Mouse (Mus musculus) mature B cell (primary cell): Measurements from ENCODE around the gene Setd7.

Experiments
- in situ Hi-C: fragments of 300-500 bp; cut with MboI; formaldehyde crosslinking; loops from 2 replicates; pipeline ENCODE4 v1.14.3; 2019

Gene Setd7

DNA sequence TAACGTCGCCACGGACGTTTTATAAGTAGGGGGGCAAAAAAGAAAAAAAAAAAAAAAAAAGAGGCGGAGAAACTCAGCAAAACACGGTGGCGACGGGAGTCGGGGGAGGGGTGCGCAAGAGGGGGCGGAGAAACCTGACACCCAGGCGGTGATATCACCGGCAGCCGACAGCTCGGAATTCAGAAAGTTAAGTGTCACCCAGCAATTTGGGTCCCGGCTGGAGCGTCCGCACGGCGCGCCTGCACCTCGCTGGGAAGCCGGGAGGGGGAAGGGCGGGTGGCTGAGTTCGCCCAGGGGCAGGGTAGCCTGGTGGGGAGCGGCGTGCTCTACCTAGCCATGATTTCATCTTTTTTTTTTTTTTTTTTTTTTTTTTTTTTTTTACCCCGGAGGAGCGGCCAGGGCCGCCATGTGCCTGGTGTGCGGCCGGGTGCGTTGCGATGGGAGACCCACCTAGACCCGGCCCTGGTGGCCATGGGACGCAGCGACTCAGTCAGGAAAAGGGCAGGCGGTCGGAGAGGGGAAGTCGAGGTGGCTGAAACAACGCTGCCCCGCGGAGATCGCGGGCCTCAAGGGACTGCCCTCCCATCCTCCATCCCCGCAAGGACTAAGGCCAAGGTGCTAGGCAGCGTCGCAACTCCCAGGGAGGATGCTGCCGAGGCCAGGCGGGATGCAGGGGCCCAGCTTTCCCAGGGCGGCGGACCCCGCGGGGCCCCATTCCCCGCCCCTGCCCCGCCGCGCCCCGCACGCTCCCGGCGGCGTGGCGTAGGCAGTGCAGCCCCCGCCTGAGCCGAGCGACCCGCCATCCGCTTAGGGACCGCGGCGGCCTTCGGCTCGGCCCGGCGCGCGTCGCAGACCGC is 857 bp downstream of the Setd7 start:
- in situ Hi-C loops: no loop called here

- in situ Hi-C loops: no loop called here
Observed at GRCm38 (mm10) chr3:51555583-51555982, 5.1 kb downstream of the Setd7 start.

- in situ Hi-C loops: no loop called here
Observed at GRCm38 (mm10) chr3:51554836-51555235, 5.8 kb downstream of the Setd7 start.

DNA sequence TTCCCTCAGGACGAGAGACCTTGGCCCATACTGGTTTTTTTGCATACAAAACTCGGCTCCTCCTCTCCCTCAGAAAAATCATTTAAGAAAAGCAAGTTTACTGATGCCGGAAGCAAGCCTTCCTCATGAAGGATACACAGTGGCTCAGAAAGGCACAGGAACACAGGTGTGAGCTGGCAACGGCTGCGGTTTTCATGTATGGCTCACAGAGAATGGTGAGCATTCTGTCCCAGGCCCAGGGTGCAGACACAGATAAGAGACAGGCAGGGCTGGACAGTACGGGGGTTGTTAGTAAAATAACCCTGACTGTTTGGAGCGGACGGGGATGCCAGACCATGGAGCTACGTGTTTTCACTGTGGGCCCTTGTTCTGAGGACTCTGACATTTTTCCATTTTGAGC is 6.6 kb downstream of the Setd7 start:
- in situ Hi-C loops: no loop called here

DNA sequence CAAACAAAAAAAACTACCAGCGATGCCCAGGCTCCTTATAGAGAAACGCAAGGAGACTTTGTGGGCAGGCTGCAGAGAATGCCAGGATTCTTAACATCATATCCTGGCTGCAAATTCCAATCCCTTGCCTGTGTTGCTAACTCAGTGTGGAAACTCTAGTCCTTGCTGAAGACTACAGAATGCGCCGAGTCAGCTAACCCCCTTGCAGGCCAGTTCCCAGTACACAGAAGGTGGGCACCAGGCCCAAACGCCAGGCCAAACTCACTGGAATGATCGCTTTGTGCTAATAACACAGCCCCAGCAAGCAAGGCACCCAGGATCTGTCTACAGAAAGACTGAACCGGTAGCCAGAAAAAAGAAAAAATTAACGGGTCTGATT is 7.2 kb downstream of the Setd7 start:
- in situ Hi-C loops: no loop called here

DNA sequence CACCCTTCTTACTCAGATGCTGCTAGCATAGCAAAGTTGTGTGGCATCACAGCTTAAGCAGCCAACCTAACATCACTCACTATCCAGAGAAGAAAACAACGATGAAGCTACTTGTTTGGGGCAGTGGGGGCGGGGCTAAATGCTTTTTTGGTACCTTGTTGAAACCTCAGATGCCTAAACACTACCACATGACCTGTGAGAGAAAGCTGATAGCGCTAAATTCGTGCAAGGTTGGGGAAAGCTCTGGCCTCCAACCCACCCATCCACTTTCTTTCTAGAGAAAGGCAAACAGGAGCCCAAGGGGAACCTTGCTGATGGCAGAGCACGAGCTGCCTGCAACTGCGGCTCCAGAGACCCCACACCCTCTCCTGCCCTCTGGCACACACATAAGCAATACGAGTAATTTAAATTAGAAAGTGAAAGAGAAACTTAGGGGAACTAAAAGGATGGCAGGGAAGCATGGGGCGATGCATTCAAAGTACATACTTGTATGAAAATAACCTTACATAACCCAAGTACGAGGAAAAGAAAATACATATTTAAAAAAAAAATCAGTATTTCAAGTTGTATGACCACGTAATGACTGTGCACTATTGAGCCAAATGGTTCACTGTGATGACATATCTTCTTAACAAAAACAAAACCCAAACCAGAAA is 7.7 kb downstream of the Setd7 start:
- in situ Hi-C loops: no loop called here

DNA sequence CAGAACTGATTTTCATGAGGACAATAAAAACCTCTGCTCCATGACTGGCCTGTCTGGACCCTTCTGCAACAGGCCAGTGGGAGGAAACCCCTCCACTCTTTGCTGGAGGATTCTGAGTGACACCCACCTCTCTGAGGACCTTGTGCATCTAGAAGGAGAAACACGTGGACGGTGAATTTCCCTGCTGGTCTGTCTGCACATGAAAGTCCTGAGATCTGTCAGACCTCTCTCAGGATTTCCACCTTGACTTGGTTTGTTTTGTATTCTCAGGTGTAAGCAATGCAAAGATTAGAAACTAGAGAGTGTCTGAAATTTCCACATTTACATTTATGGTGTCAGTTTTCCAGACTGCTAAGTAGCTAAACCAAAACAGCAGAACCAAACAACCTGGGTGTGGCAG is 8.5 kb downstream of the Setd7 start:
- in situ Hi-C loops: no loop called here

DNA sequence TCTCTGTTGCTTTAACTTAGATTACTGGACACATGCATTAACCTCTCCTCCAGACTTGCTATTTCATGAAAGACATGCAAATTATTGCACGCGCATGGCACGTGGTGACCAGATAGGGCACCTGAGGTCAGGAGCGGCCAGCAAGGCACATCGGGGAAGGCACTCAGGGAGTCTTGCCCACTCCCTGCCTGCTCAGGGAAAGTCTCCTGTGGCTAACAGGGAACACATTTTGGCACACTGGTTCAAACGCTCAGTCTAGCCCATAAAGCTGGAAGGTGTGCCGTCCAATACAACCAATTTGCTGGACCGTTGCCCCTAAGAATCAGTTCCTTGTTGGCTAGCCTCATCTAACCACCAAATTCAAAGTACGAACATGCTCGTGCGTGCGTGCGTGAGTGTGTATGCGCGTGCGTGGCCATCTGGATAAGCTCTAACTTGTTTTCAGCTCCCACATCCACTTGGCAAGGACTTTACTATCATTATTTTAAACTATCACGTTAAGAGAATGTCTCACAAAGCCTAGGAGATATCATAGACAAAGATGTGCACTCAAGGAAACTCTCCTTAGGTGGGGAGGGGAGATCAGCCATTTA is 11.6 kb downstream of the Setd7 start:
- in situ Hi-C loops: no loop called here

DNA sequence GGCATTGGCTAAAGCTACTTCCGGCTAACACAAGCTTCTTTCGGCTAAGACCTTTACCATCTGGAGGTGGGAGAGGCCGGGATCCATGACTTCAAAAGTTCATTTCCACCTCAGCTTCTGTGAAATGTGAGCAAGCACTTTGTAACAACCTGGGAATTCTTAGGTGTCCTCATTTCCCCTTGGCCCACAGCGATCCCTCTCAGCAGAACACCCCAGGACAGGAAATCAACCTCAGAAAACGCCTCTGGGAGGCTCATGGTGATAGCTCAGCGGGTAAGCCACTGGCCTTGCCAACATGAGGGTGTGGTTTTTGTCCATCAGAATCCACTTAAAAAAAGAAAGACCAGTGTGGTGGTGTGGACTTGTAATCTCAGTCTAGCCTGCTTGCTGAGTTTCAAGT is 13.1 kb downstream of the Setd7 start:
- in situ Hi-C loops: no loop called here

GRCm38 (mm10) chr3:51544442-51545128 is 16.1 kb downstream of the Setd7 start:
- in situ Hi-C loops: no loop called here

- in situ Hi-C loops: no loop called here
Observed at GRCm38 (mm10) chr3:51540659-51541058, 20.0 kb downstream of the Setd7 start.

DNA sequence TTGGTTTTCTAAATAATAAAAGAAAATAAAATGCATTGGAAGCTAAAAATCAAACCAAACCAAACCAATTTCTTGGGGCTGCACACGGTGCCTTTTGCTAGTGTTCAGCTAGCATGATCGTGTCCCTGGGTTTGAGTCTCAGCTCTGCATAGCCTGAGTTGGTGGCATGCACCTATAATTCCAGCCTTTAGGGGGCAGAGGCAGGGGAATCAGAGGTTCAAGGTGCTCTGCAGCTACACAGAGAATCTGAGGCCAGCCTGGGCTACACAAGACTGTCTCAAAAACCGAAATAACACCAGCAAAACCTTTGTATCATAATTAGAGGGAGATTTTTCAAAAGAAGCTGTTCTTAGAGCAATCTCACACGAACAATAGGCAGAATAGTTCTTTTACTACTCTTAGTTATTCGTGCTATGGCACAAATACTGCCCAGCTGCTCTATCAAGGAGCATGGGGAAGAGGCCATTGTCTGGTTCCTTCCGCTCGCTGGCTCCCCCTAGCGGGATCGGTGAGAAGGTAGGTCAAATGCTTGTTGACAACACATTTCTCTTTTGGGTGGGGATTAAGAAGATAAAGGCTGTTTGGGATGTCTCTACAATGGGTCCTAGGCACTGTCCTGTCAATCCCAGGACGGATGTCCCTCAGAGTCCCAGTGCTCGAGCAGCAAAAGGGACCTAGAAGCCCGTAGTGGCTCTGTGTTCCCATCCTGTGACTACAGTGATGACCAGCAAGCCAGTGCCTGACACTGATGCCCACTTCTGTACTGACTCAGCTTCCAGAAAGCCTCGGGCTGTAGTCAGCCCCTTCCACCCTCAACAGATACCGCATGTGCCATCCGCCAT is 20.9 kb downstream of the Setd7 start:
- in situ Hi-C loops: no loop called here

- in situ Hi-C loops: no loop called here
Observed at GRCm38 (mm10) chr3:51534013-51534412, 26.7 kb downstream of the Setd7 start.

DNA sequence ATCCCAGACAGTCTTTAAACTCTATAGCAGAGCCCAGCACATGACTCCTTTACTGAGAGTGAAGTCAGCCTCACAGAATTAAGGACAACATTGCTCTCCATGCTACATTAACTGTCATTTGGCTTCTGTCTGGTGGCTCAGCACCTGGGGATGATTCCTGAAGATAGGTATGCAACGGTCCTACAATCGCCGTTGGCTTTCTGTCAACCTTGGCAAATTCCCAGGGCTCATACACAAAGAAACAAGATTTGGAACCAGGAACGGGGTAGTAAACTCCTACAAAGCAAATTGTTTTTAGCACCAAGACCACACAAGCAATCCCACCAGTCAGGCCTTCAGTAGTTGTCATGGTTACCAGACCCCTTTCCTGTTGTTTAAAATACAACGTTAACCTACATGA is 27.1 kb downstream of the Setd7 start:
- in situ Hi-C loops: no loop called here

GRCm38 (mm10) chr3:51532282-51532620 is 28.4 kb downstream of the Setd7 start:
- in situ Hi-C loops: no loop called here

GRCm38 (mm10) chr3:51531473-51532281 is 29.0 kb downstream of the Setd7 start:
- in situ Hi-C loops: no loop called here

- in situ Hi-C loops: no loop called here
Observed at GRCm38 (mm10) chr3:51526891-51527290, 33.8 kb downstream of the Setd7 start.

- in situ Hi-C loops: no loop called here
Observed at GRCm38 (mm10) chr3:51525186-51525785, 35.4 kb downstream of the Setd7 start.

DNA sequence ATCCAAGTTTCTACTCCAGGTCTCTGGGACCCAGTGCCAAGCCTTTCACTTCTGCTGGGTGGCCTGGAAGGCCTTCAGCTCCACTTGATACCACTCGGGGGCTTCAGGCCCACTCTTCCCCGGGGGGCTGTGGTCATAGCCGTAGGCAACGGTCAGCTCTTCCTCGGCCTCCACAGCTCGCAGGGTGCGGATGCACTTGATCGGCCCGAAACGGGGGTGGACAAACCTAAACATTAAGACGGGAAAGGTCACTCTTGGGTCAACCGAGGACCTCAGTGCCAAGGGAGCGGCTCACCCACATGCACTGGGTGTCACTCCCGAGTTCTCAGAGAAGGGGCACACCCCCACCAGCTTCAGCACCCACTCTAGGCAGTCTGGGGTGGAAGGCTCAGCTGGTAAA is 39.4 kb downstream of the Setd7 start:
- in situ Hi-C loops: no loop called here

DNA sequence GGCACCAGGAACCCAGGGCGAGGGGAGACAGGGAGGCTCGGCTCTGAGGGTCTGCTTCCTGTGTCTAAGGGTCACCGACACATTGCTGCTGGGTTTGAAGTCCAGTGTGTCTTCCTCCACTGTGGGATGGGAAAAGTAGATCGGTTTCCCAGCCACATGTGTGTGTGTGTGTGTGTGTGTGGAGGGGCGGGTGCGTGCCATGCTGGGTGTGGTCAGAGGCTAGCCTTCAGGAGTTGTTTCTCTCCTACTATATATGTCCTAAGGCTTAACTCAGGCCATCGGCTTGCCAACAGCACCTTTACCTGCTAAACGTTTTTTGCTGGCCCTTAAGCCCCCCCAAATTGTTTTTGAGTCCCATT is 41.9 kb downstream of the Setd7 start:
- in situ Hi-C loops: no loop called here
